Mouse (Mus musculus): ENCODE measurements around the gene Fcgr4.
A peak's percentile ranks its signal among the peaks of the same experiment; 100 is the strongest.
"Not testable (repeated sequence)": the region's sequence is repeated elsewhere in the genome, so short reads cannot be mapped to it uniquely, and the experiment has no call there.

The Fcgr4 gene

GRCm38 (mm10) chr1:171018737-171019136 lies at the start of gene Fcgr4:
Gene Fcgr4, plus strand, starts transcription at chr1:171018920.
- DNase-seq (ENCODE audit: low spot score in 2 of 2), result no peak

- no peak for DNase-seq (ENCODE audit: low spot score in 2 of 2)
These were observed 46.2 kb upstream of the Fcgr4 start for GRCm38 (mm10) chr1:170972494-170972893.

GRCm38 (mm10) chr1:170972936-170973335 lies 45.8 kb upstream of the Fcgr4 start:
- DNase-seq (ENCODE audit: low spot score in 2 of 2), result no peak

GRCm38 (mm10) chr1:170974171-170974570 lies 44.5 kb upstream of the Fcgr4 start:
- no peak for DNase-seq (ENCODE audit: low spot score in 2 of 2)

- DNase-seq (ENCODE audit: low spot score in 2 of 2), result no peak
These were observed 44.0 kb upstream of the Fcgr4 start for GRCm38 (mm10) chr1:170974736-170975135.

- not testable (repeated sequence) for DNase-seq (ENCODE audit: low spot score in 2 of 2)
These were observed 43.4 kb upstream of the Fcgr4 start for GRCm38 (mm10) chr1:170975350-170975749.

- DNase-seq (ENCODE audit: low spot score in 2 of 2), result no peak
These were observed 43.0 kb upstream of the Fcgr4 start for GRCm38 (mm10) chr1:170975751-170976161.

GRCm38 (mm10) chr1:170976447-170976846 lies 42.3 kb upstream of the Fcgr4 start, which contains the start of gene Fcgr2b:
Gene Fcgr2b, minus strand, starts transcription at chr1:170976547.
- DNase-seq (ENCODE audit: low spot score in 2 of 2), result no peak

- DNase-seq (ENCODE audit: low spot score in 2 of 2), result no peak
These were observed 40.1 kb upstream of the Fcgr4 start for GRCm38 (mm10) chr1:170978601-170979000.

- DNase-seq (ENCODE audit: low spot score in 2 of 2), result not testable (repeated sequence)
These were observed 37.0 kb upstream of the Fcgr4 start for GRCm38 (mm10) chr1:170981679-170982078.

- DNase-seq (ENCODE audit: low spot score in 2 of 2), result no peak
These were observed 36.4 kb upstream of the Fcgr4 start for GRCm38 (mm10) chr1:170982301-170982700.

GRCm38 (mm10) chr1:170983066-170983465 lies 35.7 kb upstream of the Fcgr4 start:
- no peak for DNase-seq (ENCODE audit: low spot score in 2 of 2)

- DNase-seq (ENCODE audit: low spot score in 2 of 2), result no peak
These were observed 33.6 kb upstream of the Fcgr4 start for GRCm38 (mm10) chr1:170985092-170985491.

GRCm38 (mm10) chr1:170985861-170986260 lies 32.9 kb upstream of the Fcgr4 start:
- no peak for DNase-seq (ENCODE audit: low spot score in 2 of 2)

GRCm38 (mm10) chr1:170989656-170990055 lies 29.1 kb upstream of the Fcgr4 start:
- DNase-seq (ENCODE audit: low spot score in 2 of 2), result no peak

- DNase-seq (ENCODE audit: low spot score in 2 of 2), result peak; percentile 11 to 37
These were observed 26.2 kb upstream of the Fcgr4 start for GRCm38 (mm10) chr1:170992550-170992949.

GRCm38 (mm10) chr1:170996034-170996433 lies 22.7 kb upstream of the Fcgr4 start:
- no peak for DNase-seq (ENCODE audit: low spot score in 2 of 2)

GRCm38 (mm10) chr1:170996753-170997152 lies 22.0 kb upstream of the Fcgr4 start:
- DNase-seq (ENCODE audit: low spot score in 2 of 2), result peak in 1 of 2 experiments; percentile 25

- DNase-seq (ENCODE audit: low spot score in 2 of 2), result peak; percentile 61 to 77
These were observed 20.7 kb upstream of the Fcgr4 start for GRCm38 (mm10) chr1:170997756-170998655.

- DNase-seq (ENCODE audit: low spot score in 2 of 2), result no peak
These were observed 18.9 kb upstream of the Fcgr4 start for GRCm38 (mm10) chr1:170999811-171000210.

- no peak for DNase-seq (ENCODE audit: low spot score in 2 of 2)
These were observed 13.6 kb upstream of the Fcgr4 start for GRCm38 (mm10) chr1:171005081-171005480.

- DNase-seq (ENCODE audit: low spot score in 2 of 2), result no peak
These were observed 13.1 kb upstream of the Fcgr4 start for GRCm38 (mm10) chr1:171005586-171005985.

- DNase-seq (ENCODE audit: low spot score in 2 of 2), result no peak
These were observed 12.4 kb upstream of the Fcgr4 start for GRCm38 (mm10) chr1:171006335-171006734.

Data from right cerebral cortex, postnatal 36 days (tissue).